Mouse (Mus musculus) heart, adult 2 months (tissue): ENCODE results near the gene Olfr615. TPM values are rescaled to one million over a fixed set of nuclear protein-coding genes. Genes with fewer than 3 reads are reported as not detected.

ENCODE experiments used
- DNase-seq, 2 experiments: peaks; one replicate each; pipeline ENCODE4 v3.0.0; 2021
- H3K27ac ChIP-seq: fragments of 200-600 bp; 2 replicates; pipeline ENCODE4 v1.8.1; 2022
- H3K27me3 ChIP-seq: fragments of 200-500 bp; 2 replicates; pipeline ENCODE4 v1.6.1; 2012; ENCODE audit warnings: mild to moderate bottlenecking, low read length, inconsistent platforms, mixed read lengths; ENCODE audit not compliant: control insufficient read depth, insufficient read depth
- H3K36me3 ChIP-seq: fragments of 200-500 bp; 2 replicates; pipeline ENCODE4 v1.6.1; 2012; ENCODE audit warnings: low read length, inconsistent platforms; ENCODE audit not compliant: control insufficient read depth, insufficient read depth
- H3K4me1 ChIP-seq: fragments of 200-500 bp; 2 replicates; pipeline ENCODE4 v1.6.1; 2011; ENCODE audit warnings: low read length; ENCODE audit not compliant: control insufficient read depth, insufficient read depth
- H3K4me3 ChIP-seq: fragments of 200-600 bp; 2 replicates; pipeline ENCODE4 v1.8.1; 2022
- H3K79me2 ChIP-seq: fragments of 200-500 bp; replicated peaks from 2 replicates; pipeline ENCODE4 v1.6.1; 2012; ENCODE audit warnings: mild to moderate bottlenecking, inconsistent platforms, low read length, moderate library complexity, mixed read lengths; ENCODE audit not compliant: control insufficient read depth, insufficient read depth
- H3K9ac ChIP-seq: fragments of 200-500 bp; 2 replicates; pipeline ENCODE4 v1.6.1; 2012; ENCODE audit warnings: low read depth, mild to moderate bottlenecking, control low read depth, inconsistent platforms, low read length, mixed read lengths
- CTCF ChIP-seq: fragments of 200-600 bp; IDR thresholded peaks from 2 replicates; pipeline ENCODE4 v1.8.1; 2022; ENCODE audit warnings: antibody characterized with exemption, mild to moderate bottlenecking, moderate library complexity
- EP300 ChIP-seq: fragments of 200-500 bp; IDR thresholded peaks from 2 replicates; pipeline ENCODE4 v1.6.1; 2011; ENCODE audit warnings: low read depth, low read length, control low read depth; ENCODE audit not compliant: insufficient read depth
- POLR2A ChIP-seq: fragments of 200-500 bp; IDR thresholded peaks from 2 replicates; pipeline ENCODE4 v1.6.1; 2011; ENCODE audit warnings: mild to moderate bottlenecking, low read depth, low read length, control low read depth; ENCODE audit not compliant: insufficient read depth
- WGBS: fragments of 180-500 bp; shearing (Covaris S2); methylation state at CpG from one replicate; pipeline ENCODE4 v1.1.7; 2018; 5-methylcytosine and 5-hydroxymethylcytosine counted together
- intact Hi-C: fragments of 180-260 bp; cut with DNase I; formaldehyde crosslinking; loops from one replicate; pipeline ENCODE4 v1.15.1; 2025
- microRNA-seq, 2 experiments: library from miRNA; unstranded; fragments of <30 nt; microRNA quantifications; one replicate each; pipeline ENCODE4 v1.2.0; 2021
- polyA plus RNA-seq: library from polyadenylated mRNA; depleted of rRNA; stranded (reverse); fragments of >200 nt; gene quantifications from 2 replicates; pipeline ENCODE4 v1.2.3, GENCODE M21; 2012; rRNA removed
- total RNA-seq, 2 experiments: library from RNA; stranded (reverse); gene quantifications; 2 replicates each; pipeline ENCODE4 v1.2.3; 2021

The Olfr615 gene
- total and polyA plus RNA-seq, 3 experiments, result not detected

GRCm38 (mm10) chr7:103589803-103590202 lies 33.9 kb downstream of the Olfr615 start, which contains the start of gene Olfr618:
Gene Olfr618 (plus strand): TSS chr7:103590103.
- no peak for DNase-seq
- H3K27ac ChIP-seq, result no peak within 1 kb of the TSS
- WGBS, result 45% methylated on average over 2 of the region's 2 CpGs
- intact Hi-C loops, result no loop called here
- no peak within 1 kb of the TSS for H3K9ac ChIP-seq
- no peak within 1 kb of the TSS for H3K4me3 ChIP-seq
- no peaks in the 10 kb centered on the region for H3K4me1 ChIP-seq
- no peaks in the 10 kb centered on the region for H3K36me3 ChIP-seq
- TF ChIP-seq CTCF (no peak), EP300 (no peak), POLR2A (no peak)
- no peaks in the 10 kb centered on the region for H3K27me3 ChIP-seq
- no peaks in the 10 kb centered on the region for H3K79me2 ChIP-seq

DNA sequence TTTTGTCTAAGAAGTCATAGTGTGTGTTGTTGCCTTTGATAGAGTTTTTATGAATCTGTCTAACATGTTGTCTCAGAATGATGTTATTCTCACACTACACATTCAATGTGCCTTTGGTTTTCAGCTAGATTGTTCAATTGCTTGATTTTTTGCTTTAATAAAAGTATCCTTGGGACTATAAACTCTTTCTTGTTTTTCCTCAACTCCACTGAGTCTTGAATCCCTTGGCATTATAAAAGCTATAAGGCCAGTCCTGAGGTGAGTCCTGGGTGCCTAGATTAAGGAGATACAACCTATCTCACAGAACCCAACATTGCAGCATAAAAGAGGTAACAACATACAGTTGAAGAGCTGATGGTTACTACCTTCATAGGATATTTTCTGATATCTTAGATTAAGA lies 44.4 kb downstream of the Olfr615 start, which contains the start of gene Olfr619:
Gene Olfr619 (plus strand): TSS at position 301 of the 400 bp plus-strand sequence.
- DNase-seq, result no peak
- no peak within 1 kb of the TSS for H3K27ac ChIP-seq
- no peaks in the 10 kb centered on the region for H3K4me1 ChIP-seq
- no peaks in the 10 kb centered on the region for H3K36me3 ChIP-seq
- H3K27me3 ChIP-seq, result no peaks in the 10 kb centered on the region
- H3K9ac ChIP-seq, result no peak within 1 kb of the TSS
- no peaks in the 10 kb centered on the region for H3K79me2 ChIP-seq
- intact Hi-C loops, result no loop called here
- TF ChIP-seq CTCF, result no peak
- TF ChIP-seq POLR2A, result no peak
- no peak for TF ChIP-seq EP300
- H3K4me3 ChIP-seq, result no peak within 1 kb of the TSS

DNA sequence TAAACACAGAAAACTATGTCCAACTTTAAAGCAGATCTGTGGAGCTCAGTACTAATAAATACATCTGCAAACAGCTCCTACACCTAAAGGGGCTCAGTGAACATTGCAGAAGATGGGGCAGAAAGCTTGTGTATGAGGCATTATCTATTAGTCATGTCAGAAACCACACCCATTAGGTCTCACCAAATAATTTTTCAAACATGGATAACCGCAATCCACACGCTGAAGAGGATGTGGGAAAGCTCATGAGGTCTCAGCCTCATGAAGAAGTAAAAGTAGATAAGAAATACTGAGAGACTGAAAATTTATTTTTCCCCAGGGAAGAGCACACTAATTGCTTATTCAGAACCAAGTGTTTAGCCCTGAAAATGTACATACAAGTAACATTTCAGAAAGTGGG lies 51.5 kb downstream of the Olfr615 start:
- H3K27ac ChIP-seq, result no peak overlapping the region
- DNase-seq, result no peak
- TF ChIP-seq POLR2A (no peak), CTCF (no peak), EP300 (no peak)
- H3K4me3 ChIP-seq, result no peak overlapping the region
- 65% methylated on average over 2 of the region's 2 CpGs for WGBS
- no peaks in the 10 kb centered on the region for H3K4me1 ChIP-seq
- H3K27me3 ChIP-seq, result no peaks in the 10 kb centered on the region
- H3K36me3 ChIP-seq, result no peaks in the 10 kb centered on the region
- no peak overlapping the region for H3K9ac ChIP-seq
- intact Hi-C loops, result no loop called here
- H3K79me2 ChIP-seq, result no peaks in the 10 kb centered on the region

DNA sequence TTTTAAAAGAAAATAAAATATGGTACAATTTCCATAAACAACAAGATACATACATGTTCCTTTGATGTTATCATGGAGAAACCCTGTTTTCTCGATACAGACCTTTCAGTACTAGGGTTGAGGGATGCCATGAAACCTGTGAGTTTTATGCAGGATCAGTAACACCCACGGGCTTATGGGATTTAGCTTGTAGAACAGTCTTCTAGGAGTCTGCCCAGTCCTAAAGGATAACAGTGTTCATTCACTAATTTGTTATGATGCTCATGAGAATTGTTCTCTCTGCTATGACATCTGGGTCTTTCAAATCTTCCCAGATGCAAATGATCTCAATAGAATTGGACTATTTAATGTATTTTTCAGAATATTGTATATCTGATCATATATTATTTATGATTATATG lies 56.6 kb downstream of the Olfr615 start, which contains the start of gene Olfr620:
Gene Olfr620 (minus strand): TSS at position 101 of the 400 bp plus-strand sequence.
- H3K27me3 ChIP-seq, result no peaks in the 10 kb centered on the region
- no peak for DNase-seq
- H3K27ac ChIP-seq, result no peak within 1 kb of the TSS
- intact Hi-C loops, result no loop called here
- H3K36me3 ChIP-seq, result no peaks in the 10 kb centered on the region
- TF ChIP-seq POLR2A, result no peak
- TF ChIP-seq CTCF, result no peak
- TF ChIP-seq EP300, result no peak
- no peaks in the 10 kb centered on the region for H3K79me2 ChIP-seq
- no peak within 1 kb of the TSS for H3K9ac ChIP-seq
- H3K4me3 ChIP-seq, result no peak within 1 kb of the TSS
- no peaks in the 10 kb centered on the region for H3K4me1 ChIP-seq
- WGBS, result 54% methylated on average over 2 of the region's 2 CpGs

Small RNA genes lying within 50 kb of the gene (microRNA-seq; reads per million reads assigned to microRNA genes)
- 0 reads per million in 2 experiments for gene Gm26506

Other genes starting within 250 kb of the Olfr615 start
Only the 30 nearest of the 32 such genes appear.
- not detected for gene Olfr598, start 232.5 kb upstream of the Olfr615 start, total RNA-seq
- gene Olfr598, start 232.5 kb upstream of the Olfr615 start, polyA plus RNA-seq, result not detected in 2 replicates
- gene Olfr599, start 220.2 kb upstream of the Olfr615 start, total RNA-seq, result not detected
- gene Olfr599, start 220.2 kb upstream of the Olfr615 start, polyA plus RNA-seq, result not detected in 2 replicates
- not detected for gene Olfr600, start 206.4 kb upstream of the Olfr615 start, total RNA-seq
- gene Olfr600, start 206.4 kb upstream of the Olfr615 start, polyA plus RNA-seq, result not detected in 2 replicates
- not detected for gene Olfr601, start 193.4 kb upstream of the Olfr615 start, total RNA-seq
- gene Olfr601, start 193.4 kb upstream of the Olfr615 start, polyA plus RNA-seq, result not detected in 2 replicates
- gene Olfr603, start 169.9 kb upstream of the Olfr615 start, total RNA-seq, result not detected
- not detected in 2 replicates for gene Olfr603, start 169.9 kb upstream of the Olfr615 start, polyA plus RNA-seq
- gene Usp17lc, start 141.0 kb upstream of the Olfr615 start, total RNA-seq, result not detected
- not detected in 2 replicates for gene Usp17lc, start 141.0 kb upstream of the Olfr615 start, polyA plus RNA-seq
- not detected for gene Olfr605, start 110.6 kb upstream of the Olfr615 start, total RNA-seq
- not detected in 2 replicates for gene Olfr605, start 110.6 kb upstream of the Olfr615 start, polyA plus RNA-seq
- not detected for gene Olfr606, start 107.0 kb upstream of the Olfr615 start, total RNA-seq
- not detected in 2 replicates for gene Olfr606, start 107.0 kb upstream of the Olfr615 start, polyA plus RNA-seq
- gene Olfr607, start 91.9 kb upstream of the Olfr615 start, total RNA-seq, result not detected
- gene Olfr607, start 91.9 kb upstream of the Olfr615 start, polyA plus RNA-seq, result not detected in 2 replicates
- not detected for gene Olfr608, start 86.2 kb upstream of the Olfr615 start, total RNA-seq
- gene Olfr608, start 86.2 kb upstream of the Olfr615 start, polyA plus RNA-seq, result not detected in 2 replicates
- not detected for gene Olfr609, start 58.0 kb upstream of the Olfr615 start, total RNA-seq
- gene Olfr609, start 58.0 kb upstream of the Olfr615 start, polyA plus RNA-seq, result not detected in 2 replicates
- gene Olfr610, start 44.0 kb upstream of the Olfr615 start, total RNA-seq, result not detected
- not detected in 2 replicates for gene Olfr610, start 44.0 kb upstream of the Olfr615 start, polyA plus RNA-seq
- not detected for gene Olfr611, start 35.2 kb upstream of the Olfr615 start, total RNA-seq
- gene Olfr611, start 35.2 kb upstream of the Olfr615 start, polyA plus RNA-seq, result not detected in 2 replicates
- gene Olfr612, start 13.4 kb upstream of the Olfr615 start, total RNA-seq, result not detected
- not detected in 2 replicates for gene Olfr612, start 13.4 kb upstream of the Olfr615 start, polyA plus RNA-seq
- not detected for gene Olfr613, start 8.0 kb upstream of the Olfr615 start, total RNA-seq
- gene Olfr613, start 8.0 kb upstream of the Olfr615 start, polyA plus RNA-seq, result not detected in 2 replicates
- not detected for gene Olfr616, start 13.1 kb downstream of the Olfr615 start, total RNA-seq
- gene Olfr616, start 13.1 kb downstream of the Olfr615 start, polyA plus RNA-seq, result not detected in 2 replicates
- gene Olfr617, start 17.0 kb downstream of the Olfr615 start, total RNA-seq, result not detected
- gene Olfr617, start 17.0 kb downstream of the Olfr615 start, polyA plus RNA-seq, result not detected in 2 replicates
- gene Olfr618, start 34.0 kb downstream of the Olfr615 start, total RNA-seq, result not detected
- gene Olfr618, start 34.0 kb downstream of the Olfr615 start, polyA plus RNA-seq, result not detected in 2 replicates
- not detected for gene Olfr619, start 44.5 kb downstream of the Olfr615 start, total RNA-seq
- not detected in 2 replicates for gene Olfr619, start 44.5 kb downstream of the Olfr615 start, polyA plus RNA-seq
- not detected for gene Olfr620, start 56.5 kb downstream of the Olfr615 start, total RNA-seq
- gene Olfr620, start 56.5 kb downstream of the Olfr615 start, polyA plus RNA-seq, result not detected in 2 replicates
- not detected for gene Olfr622, start 86.6 kb downstream of the Olfr615 start, total RNA-seq
- gene Olfr622, start 86.6 kb downstream of the Olfr615 start, polyA plus RNA-seq, result not detected in 2 replicates
- gene Olfr623, start 107.6 kb downstream of the Olfr615 start, total RNA-seq, result not detected
- not detected in 2 replicates for gene Olfr623, start 107.6 kb downstream of the Olfr615 start, polyA plus RNA-seq
- not detected for gene Olfr624, start 115.1 kb downstream of the Olfr615 start, total RNA-seq
- gene Olfr624, start 115.1 kb downstream of the Olfr615 start, polyA plus RNA-seq, result 0.03 TPM in 1 of 2 replicates, not detected in the other
- gene Olfr625-ps1, start 126.6 kb downstream of the Olfr615 start, total RNA-seq, result not detected
- not detected in 2 replicates for gene Olfr625-ps1, start 126.6 kb downstream of the Olfr615 start, polyA plus RNA-seq
- gene Olfr243, start 158.6 kb downstream of the Olfr615 start, total RNA-seq, result not detected
- gene Olfr243, start 158.6 kb downstream of the Olfr615 start, polyA plus RNA-seq, result not detected in 2 replicates
- gene Olfr628, start 174.3 kb downstream of the Olfr615 start, total RNA-seq, result not detected
- not detected in 2 replicates for gene Olfr628, start 174.3 kb downstream of the Olfr615 start, polyA plus RNA-seq
- not detected for gene Olfr629, start 188.9 kb downstream of the Olfr615 start, total RNA-seq
- not detected in 2 replicates for gene Olfr629, start 188.9 kb downstream of the Olfr615 start, polyA plus RNA-seq
- not detected for gene Olfr630, start 201.3 kb downstream of the Olfr615 start, total RNA-seq
- not detected in 2 replicates for gene Olfr630, start 201.3 kb downstream of the Olfr615 start, polyA plus RNA-seq
- not detected for gene Olfr69, start 215.5 kb downstream of the Olfr615 start, total RNA-seq
- not detected in 2 replicates for gene Olfr69, start 215.5 kb downstream of the Olfr615 start, polyA plus RNA-seq
- not detected for gene Olfr68, start 223.6 kb downstream of the Olfr615 start, total RNA-seq
- not detected in 2 replicates for gene Olfr68, start 223.6 kb downstream of the Olfr615 start, polyA plus RNA-seq